Mouse (Mus musculus) erythroblast, embryonic 14.5 days (primary cell): ENCODE measurements around the gene Fbxo30.

Experiments used
- GATA1 ChIP-seq: IDR thresholded peaks from 2 replicates; pipeline ENCODE4 v1.6.1; 2012; ENCODE audit warnings: low read length, inconsistent platforms, mixed read lengths
- TAL1 ChIP-seq: IDR thresholded peaks from 3 replicates; pipeline ENCODE4 v1.6.1; 2012; ENCODE audit warnings: low read length, inconsistent platforms, mixed read lengths

DNA sequence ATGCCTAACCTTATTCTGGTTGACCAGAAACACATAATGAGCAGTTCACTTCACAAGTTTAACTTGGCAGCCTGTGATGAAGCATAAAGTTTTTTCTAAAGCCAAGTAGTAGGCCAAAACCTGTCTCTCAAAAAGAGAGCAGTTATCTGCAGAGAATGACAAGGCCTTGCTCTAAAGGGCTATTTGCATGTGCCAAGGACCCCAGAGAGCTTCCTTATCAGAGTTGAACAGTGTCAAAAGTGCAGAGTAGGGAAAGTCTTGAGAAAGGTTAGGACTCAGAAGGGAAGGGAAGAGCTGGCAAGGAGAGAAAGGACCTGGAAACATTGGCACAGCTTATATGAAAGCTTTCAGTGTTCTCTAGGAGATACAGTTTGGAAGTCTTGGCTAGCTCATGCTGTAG, 29.4 kb downstream of the Fbxo30 start:
- TF ChIP-seq GATA1 (no peak), TAL1 (no peak)
